Mouse (Mus musculus) heart, adult 18-20 months (tissue): ENCODE results near the gene Thap12. TPM values are rescaled to one million over a fixed set of nuclear protein-coding genes. Genes with fewer than 3 reads are reported as not detected.

ENCODE experiments used
- DNase-seq, 2 experiments: peaks; one replicate each; pipeline ENCODE4 v3.0.0; 2021 to 2022; ENCODE audit warnings: mixed read lengths in 1 of 2
- total RNA-seq, 2 experiments: library from RNA; stranded (reverse); gene quantifications; 2 replicates each; pipeline ENCODE4 v1.2.3; 2021

Thap12 gene
- total RNA-seq, 2 experiments from 2014 or later, result 77.9 to 83.9 TPM

- DNase-seq, result peak in 1 of 2 experiments; percentile 14
Measured at GRCm38 (mm10) chr7:98697496-98697895, 5.4 kb upstream of the Thap12 start.

DNA sequence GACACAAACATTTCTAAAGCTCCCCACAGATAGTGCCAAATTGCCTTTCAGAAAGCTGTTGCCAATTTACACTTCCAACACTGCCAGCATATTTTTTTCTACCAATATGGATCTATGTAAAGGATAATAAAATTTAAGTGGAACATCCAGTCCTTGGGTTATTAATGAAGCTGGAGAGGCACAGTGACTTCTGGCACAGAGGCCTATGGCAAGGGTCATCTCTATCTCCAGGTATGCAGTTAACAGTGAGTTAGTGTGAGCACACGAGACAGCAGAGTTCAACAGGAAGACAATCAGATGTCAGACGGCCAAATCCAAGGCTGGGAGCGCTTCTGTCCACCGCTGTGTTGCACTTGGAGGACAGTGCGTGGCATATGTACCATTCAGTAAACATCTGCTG is 4.9 kb upstream of the Thap12 start:
- DNase-seq, result no peak

- DNase-seq, result no peak
Measured at GRCm38 (mm10) chr7:98698590-98698989, 4.3 kb upstream of the Thap12 start.

DNA sequence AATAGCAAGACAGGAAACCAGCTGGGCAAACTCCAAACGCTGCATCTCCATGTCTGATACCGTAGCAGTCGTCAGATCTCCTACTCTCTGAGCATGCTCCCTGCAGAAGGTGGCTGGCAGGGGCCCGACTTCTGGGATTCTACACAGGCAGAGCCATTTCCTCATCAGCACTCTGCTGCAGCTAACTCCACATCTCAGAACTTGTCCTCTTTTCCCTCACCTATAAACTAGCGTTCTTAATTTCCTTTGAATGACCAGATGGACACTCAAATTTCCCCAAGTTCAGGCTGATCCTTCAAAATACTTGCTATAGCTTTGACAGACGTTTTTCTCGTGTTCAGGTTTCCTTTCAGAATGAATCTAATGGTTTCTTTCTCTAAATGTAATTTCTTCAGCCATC is 1.1 kb upstream of the Thap12 start:
- DNase-seq, result no peak

DNA sequence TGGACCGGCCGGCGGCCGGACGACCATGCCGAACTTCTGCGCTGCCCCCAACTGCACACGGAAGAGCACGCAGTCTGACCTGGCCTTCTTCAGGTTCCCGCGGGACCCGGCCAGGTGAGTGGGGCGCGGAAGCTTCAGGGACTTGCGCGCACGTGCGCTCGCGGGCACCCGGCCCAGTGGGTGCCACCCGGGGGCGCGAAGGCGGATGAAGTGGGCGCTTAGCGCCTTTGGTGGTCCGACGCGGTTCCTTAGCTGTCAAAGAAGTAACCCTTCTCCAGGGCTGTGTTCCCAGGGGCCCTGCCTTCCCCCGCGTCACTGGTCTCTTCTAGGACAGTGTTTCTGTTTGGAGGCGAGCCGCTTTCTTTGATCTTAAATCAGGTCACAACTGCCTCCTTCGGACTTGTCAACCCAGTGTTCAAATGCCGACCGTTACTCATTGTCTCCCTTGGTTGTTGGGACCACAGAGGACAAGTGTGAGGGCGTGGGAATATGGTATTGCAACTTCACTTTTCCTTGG is 520 bp downstream of the Thap12 start:
- peak in 1 of 2 experiments; percentile 44 for DNase-seq

- DNase-seq, result no peak
Measured at GRCm38 (mm10) chr7:98704276-98704675, 1.4 kb downstream of the Thap12 start.

GRCm38 (mm10) chr7:98713661-98714060 is 10.8 kb downstream of the Thap12 start:
- no peak for DNase-seq

DNA sequence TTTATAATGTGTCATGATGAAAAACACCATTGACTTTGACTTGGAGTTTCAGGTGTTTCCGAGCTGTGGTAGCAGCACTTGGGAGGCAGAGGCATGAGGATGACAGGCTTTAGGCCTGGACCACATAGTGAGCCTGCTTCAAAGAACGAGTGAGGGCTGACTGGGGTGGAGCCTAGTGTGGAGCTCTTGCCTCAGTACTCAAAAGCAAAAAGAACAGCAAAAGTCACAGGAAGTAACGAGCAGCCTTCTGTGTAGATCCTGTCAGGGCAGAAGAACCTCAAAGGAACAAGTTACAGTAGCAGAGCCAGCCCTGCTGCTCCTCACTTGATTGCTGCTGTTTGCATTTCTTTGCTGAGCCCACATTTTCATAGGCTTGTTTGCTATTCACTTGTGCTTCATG is 14.5 kb downstream of the Thap12 start:
- DNase-seq, result no peak

DNA sequence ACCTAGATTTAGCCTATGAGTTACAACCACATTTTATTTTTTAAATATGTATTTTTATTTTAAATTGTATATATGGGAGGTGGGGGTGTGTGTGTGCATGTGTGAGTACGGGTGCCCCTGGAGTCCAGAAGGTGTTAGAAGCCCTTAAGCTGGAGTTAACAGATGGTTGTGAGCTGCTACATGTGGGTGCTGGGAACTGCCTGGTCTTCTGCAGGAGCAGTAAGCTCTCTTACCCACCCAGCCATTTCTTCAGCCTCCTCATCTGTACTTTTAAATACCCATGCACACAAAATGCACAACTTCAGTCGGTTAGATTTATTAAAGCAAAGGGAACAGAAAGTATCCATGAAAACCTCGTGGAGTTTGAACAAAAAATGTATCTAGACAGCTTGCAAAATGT is 16.9 kb downstream of the Thap12 start:
- no peak for DNase-seq

- no peak for DNase-seq
Measured at GRCm38 (mm10) chr7:98720731-98721130, 17.8 kb downstream of the Thap12 start.

GRCm38 (mm10) chr7:98721172-98721571 is 18.3 kb downstream of the Thap12 start:
- DNase-seq, result no peak

- no peak for DNase-seq
Measured at GRCm38 (mm10) chr7:98721623-98722022, 18.7 kb downstream of the Thap12 start.

DNA sequence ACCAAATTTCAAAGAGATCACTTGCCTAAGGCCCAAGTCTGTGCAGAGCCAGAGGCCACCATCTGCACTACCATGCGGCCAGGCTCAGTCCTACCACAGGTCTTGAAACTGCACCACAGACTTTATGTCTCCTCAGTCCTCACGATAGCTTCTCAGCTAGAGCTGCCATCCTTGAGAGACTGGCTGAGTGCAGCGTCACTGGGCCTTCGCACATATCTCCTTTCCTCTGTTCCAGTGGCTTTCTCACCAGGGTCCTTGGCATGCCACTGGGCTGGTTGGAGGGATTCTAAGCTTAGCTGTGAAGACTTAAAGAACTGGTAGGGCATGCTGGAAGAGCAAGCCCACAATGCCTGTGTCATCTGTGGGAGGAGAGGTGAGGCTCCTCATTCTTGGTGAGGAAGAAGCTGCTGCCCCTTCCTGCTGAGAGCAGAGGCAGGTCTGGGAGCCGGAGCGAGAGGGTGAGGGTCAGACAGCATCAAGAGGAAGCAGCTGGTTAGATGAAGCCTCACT is 22.8 kb downstream of the Thap12 start:
- no peak for DNase-seq

DNA sequence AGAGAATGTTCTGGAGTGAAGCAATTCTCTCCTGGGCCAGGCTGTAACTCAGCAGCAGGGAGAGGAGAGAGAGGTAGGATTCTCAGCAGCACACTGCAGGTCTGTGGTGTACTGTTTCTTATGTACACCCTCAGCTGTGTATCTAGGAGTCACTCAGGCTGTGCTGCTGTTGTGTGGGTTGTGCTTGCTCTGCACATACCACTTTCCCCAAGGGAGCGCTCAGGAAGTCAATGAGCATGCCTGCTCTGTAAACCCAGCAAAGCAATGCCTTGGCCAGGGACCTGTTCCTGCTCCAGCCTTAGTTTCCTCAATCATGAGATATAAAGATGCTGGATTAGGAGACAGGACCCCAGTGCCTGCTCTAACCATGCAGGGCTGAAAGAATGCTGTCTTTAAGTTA is 25.1 kb downstream of the Thap12 start:
- DNase-seq, result no peak

- DNase-seq, result no peak
Measured at GRCm38 (mm10) chr7:98728499-98728898, 25.6 kb downstream of the Thap12 start.

GRCm38 (mm10) chr7:98729661-98730271 is 26.9 kb downstream of the Thap12 start:
- no peak for DNase-seq

DNA sequence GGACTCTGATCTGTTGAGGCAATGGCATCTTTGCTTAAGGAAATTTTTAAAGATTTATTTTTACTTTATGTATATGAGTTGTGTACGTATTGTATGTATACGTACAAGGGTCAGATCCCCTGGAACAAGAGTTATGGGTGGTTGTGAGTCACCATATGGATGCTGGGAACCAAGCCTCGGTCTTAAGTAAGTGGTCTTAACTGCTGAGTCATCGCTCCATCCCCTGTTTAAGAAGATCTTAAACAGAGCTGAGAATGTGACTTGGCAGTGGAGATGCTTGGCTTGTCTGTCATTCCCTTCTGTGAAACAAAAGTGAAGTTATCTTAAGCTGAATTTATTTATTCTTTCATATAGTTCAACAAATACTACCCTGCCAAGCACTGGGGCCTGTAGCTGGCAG is 31.1 kb downstream of the Thap12 start:
- DNase-seq, result no peak

- peak; percentile 37 to 39 for DNase-seq
Measured at GRCm38 (mm10) chr7:98734876-98735275, 32.0 kb downstream of the Thap12 start.

- DNase-seq, result peak in 1 of 2 experiments; percentile 42
Measured at GRCm38 (mm10) chr7:98736780-98737550, 34.1 kb downstream of the Thap12 start.

- no peak for DNase-seq
Measured at GRCm38 (mm10) chr7:98740363-98740762, 37.5 kb downstream of the Thap12 start.

GRCm38 (mm10) chr7:98743312-98743711 is 40.4 kb downstream of the Thap12 start:
- peak; percentile 33 to 86 for DNase-seq

DNA sequence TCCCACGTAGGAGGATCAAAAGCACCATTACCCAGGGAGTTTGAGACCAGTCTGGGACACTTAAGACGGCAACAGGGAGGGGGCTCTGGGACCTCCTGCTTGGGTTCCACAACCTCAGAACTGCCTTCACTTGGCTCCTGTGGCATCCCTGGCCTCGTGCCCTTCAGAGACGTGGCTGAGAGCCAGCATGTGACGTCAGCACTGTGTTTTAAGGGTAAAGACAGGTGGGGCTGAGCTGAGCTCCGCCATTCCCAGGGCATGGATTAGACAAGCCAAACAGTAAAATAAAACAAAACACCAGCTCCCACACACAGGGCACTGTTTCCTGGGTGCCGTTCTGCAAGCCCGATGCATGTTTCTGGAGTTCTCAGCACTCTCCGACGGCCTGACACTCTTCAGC is 47.5 kb downstream of the Thap12 start:
- peak in 1 of 2 experiments; percentile 49 for DNase-seq

DNA sequence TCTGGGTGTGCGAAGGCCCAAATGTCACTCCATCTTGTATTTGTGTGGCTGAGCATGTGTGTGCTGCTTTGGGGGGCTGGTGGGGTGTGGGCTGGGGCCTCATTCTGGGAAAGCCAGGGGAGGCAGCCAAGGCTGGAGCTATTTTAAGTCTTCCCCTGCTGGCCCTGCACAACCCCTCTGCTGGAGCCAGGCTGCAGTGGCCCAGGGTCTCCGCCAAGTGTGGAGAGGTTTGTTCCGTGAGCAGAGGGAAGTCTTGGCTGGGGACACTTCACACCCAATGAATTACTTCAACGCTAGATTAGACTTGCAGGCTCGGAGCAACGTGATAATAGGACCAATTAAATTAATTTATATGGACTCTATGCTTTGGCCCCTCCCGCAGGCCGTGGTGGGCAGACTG is 49.8 kb downstream of the Thap12 start:
- peak; percentile 67 to 80 for DNase-seq
